Mouse (Mus musculus): Measurements from ENCODE around the gene Lims1.
"Not testable (repeated sequence)": the region's sequence is repeated elsewhere in the genome, so short reads cannot be mapped to it uniquely, and the experiment has no call there.

Gene Lims1

GRCm38 (mm10) chr10:58323028-58323991 is at the start of gene Lims1:
Gene Lims1 (plus strand): TSS chr10:58323466.
- peak; percentile 98 for DNase-seq (ENCODE audit: low spot score)

- no peak for DNase-seq (ENCODE audit: low spot score)
These were observed 41.0 kb upstream of the Lims1 start for GRCm38 (mm10) chr10:58282238-58282637.

DNA sequence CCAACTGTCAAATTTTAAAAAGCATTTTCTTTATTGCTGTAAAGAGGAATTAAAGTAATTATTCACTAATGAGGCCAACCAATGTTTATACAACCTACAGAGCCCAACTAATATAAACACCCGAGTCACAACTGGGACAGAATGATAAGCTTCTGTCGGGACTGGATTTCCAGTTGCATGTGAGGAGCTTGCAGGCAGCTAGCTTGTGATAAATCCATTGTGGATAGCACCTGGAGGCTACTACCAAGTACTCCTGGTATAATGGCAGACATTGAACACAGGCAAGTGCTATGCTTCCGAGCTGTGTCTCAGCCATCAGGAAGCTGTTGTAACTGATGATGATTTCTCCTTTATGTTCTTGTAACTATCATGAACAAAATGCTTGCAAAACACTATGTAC is 32.5 kb upstream of the Lims1 start:
- no peak for DNase-seq (ENCODE audit: low spot score)

GRCm38 (mm10) chr10:58294246-58294645 is 29.0 kb upstream of the Lims1 start:
- no peak for DNase-seq (ENCODE audit: low spot score)

DNA sequence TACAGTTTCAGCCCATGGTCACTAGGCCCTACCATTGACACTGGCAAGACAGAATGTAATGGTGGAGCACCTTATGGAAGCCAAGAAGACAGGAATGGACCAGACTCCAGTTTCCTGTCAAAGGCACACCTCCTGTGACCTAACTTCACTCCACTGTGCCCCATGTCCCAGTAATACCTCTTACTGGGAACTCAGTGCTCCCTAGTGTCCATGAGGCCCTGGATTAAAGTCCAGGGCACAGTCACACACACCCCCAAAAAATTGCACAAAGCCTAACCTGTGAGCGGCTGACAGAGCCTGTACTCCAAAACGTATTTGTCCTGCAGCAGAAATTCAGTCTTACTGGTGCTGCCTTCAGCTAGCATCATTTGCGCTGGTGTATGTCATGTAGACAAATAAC is 27.7 kb upstream of the Lims1 start:
- DNase-seq (ENCODE audit: low spot score): no peak

DNA sequence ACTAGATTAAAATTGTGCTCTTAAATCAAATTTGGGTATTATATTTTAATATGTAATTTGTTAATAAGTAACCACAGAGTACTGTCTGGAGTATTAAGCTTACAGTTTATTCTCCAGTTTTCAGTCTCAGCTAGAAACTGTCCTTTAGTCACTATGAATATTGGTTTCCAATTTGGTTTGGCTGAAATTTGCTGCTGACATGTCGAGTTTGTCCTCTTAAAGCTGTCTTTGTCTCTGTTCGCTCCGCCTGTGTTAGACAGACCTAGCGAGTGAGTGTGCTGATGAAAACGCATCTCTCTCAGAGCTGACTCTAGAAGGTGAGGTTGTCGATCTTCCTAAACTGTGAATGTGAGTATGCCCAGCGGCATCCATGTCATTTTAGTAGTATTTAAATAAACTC is 18.3 kb upstream of the Lims1 start:
- no peak for DNase-seq (ENCODE audit: low spot score)

- no peak for DNase-seq (ENCODE audit: low spot score)
These were observed 16.4 kb upstream of the Lims1 start for GRCm38 (mm10) chr10:58306897-58307296.

DNA sequence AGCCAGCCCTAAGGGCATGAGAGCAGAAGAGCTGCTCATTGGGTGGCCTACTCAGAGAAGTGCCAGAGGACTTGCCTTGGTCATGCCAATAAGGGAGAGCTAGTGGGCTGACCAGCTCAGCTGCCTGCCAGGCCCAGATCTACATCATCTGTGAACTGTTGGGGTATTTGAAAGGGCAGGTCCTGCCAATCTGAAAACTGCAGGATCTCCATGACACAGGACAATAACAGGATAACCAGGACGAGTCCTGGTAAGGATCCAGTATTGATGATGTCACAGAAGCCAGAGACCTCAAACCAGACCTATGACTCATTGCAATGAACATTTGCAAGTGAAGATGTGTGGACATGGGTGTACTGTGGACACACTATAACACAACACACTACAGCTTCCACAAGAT is 12.5 kb upstream of the Lims1 start:
- DNase-seq (ENCODE audit: low spot score): no peak

DNA sequence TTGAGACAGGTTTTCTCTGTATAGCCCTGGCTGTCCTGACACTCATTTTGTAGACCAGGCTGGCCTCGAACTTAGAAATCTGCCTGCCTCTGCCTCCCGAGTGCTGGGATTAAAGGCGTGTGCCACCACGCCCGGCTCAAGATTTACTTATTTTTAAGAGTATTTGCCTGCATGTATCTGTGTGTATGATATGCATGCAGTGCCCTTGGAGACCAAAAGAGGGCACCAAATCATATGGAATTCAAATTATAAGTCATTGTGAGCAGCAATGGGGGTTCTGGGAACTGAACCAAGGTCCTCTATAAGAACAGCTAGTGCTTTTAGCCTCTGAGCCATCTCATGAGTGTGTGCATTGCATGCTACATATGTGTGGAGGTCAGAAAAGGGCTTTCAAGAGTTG is 10.4 kb upstream of the Lims1 start:
- DNase-seq (ENCODE audit: low spot score): no peak

DNA sequence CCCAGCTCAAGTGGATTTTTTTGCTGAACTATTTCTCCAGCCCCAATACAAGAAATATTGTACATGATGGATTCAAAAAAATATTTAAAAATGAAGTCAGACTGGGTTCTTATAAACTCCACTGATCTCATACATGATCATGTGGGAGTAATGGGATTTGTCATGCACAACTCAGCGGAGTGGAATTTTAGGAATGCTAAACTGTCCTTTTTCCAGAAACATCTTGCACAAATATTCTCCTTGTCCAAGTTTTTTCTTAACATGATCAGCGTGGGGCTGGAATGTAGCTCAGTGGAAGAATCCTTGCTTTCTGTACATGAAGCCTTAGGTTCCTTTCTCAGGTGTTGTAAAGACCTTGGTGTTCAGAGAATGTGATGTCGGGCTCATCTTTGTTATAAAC is 2.4 kb upstream of the Lims1 start:
- no peak for DNase-seq (ENCODE audit: low spot score)

DNA sequence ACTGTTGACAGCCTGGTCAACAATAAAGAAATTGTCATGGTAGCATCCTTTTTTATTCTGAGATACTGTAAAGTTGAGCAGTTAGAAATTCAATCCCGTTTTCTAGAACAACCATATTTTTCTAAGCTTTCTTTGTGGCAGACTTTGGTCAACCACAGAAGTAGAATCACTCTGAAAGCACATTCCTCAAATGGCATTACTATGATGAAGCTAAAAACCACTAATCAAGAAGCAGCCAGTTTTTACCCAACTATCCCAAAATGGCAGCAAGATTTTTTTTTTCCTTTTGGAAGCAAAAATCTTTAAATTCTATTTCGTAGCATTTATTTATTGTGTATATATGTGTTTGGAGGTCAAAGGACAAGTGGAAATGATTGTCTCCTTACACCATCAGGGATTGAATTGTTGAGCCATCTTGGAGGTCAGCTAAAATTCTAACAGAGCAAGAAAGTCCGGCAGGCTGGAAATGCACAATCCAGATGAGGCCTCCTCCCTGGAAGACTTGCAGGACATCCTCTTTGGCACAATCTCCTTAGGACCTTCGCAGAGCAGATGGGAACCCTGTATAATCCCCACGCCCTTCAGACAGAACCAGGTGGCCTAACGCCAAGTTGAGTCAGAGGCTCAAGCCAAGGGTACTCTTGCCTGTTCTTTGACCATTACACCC is 772 bp upstream of the Lims1 start:
- DNase-seq (ENCODE audit: low spot score): no peak

DNA sequence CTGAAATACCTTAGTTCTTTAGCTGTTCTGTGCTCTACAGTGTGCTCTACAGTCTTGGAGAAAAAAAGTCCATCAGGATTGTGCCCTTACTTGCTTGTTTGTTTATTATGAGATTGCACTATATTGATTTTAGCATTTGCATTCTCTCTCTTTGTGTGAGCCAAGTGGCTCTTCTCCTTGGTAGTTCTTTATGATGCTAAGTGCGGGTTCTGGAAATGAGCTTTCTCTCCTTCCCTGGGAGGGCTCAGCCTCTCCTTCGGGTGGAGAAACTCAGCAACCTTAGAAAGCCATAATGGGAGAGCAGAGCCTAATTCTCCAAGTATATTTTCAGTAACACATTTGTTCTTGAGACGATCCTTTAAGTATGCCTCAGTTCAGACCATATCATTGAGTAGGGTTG is 3.0 kb downstream of the Lims1 start:
- DNase-seq (ENCODE audit: low spot score): no peak

- DNase-seq (ENCODE audit: low spot score): not testable (repeated sequence)
These were observed 4.6 kb downstream of the Lims1 start for GRCm38 (mm10) chr10:58327836-58328235.

GRCm38 (mm10) chr10:58328517-58329108 is 5.3 kb downstream of the Lims1 start:
- no peak for DNase-seq (ENCODE audit: low spot score)

DNA sequence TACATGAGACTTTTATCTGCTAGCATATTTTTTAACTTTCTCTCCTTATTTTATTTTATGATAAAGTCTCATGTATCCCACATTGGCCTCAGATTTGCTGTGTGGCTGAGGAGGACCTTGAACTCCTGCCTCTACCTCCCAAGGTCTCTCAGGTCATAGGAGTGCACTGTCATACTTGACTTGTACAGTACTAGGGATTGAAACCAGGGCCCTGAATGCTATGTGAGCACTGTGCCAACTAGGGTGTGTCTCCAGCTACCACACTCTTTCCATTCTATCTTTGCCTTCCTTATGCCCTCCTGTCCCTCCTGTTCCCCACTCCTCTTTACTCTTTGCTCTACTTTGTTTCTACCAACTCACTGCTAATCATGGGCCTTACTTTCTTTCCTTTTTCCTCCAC is 7.4 kb downstream of the Lims1 start:
- DNase-seq (ENCODE audit: low spot score): no peak

DNA sequence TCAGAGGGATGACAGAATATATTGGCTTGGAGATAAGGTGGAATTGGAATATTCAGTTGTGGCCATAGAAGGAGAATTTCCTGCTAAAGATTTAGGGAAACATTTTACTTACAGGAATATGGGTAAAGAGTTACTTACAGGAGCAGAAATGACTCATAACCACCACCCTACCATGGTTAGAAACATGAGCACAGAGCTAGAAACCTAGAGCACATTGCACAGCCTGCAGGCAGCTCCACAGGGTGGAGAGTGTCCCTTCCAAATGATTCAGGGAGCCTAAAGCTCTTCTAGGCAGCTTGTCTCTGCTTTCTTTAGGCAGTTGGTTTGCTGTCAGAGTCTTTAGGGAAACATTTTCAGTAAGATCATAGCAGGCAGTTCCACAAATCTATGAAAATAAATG is 8.5 kb downstream of the Lims1 start:
- DNase-seq (ENCODE audit: low spot score): no peak

GRCm38 (mm10) chr10:58333414-58333813 is 10.1 kb downstream of the Lims1 start:
- no peak for DNase-seq (ENCODE audit: low spot score)

DNA sequence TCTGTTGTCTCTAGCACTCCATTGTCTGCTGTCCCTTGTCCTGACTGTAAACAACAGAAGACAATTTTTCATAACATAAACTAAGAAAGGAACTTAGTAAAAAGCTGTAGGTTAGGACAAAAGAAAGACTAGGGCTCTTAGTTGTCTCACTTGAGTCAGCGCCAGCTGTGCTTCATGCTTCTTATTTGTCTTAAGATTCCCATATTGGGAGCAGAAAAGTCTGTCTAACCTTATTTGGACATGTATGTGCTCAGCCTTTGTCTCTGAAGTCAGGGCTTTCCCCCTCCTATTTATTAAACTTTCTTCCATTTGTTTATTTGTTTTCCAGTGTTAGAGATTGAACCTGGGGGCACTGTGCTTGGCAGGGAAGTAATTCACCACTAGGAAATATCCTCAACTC is 12.9 kb downstream of the Lims1 start:
- no peak for DNase-seq (ENCODE audit: low spot score)

DNA sequence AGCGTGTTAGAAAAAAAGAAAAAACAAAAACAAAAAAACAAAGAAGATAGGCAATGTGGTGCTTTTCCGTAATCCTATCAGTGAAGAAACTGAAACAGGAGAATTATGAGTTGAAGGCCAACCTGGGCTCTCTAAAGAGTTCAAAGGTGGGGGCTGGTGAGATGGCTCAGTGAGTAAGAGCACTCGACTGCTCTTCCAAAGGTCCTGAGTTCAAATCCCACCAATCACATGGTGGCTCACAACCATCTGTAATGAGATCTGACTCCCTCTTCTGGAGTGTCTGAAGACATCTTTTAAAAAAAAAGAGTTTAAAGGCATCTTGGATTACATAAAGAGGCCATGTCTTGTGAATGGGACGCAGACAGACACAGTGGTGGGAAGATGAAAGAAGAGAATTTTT is 13.8 kb downstream of the Lims1 start:
- DNase-seq (ENCODE audit: low spot score): not testable (repeated sequence)

DNA sequence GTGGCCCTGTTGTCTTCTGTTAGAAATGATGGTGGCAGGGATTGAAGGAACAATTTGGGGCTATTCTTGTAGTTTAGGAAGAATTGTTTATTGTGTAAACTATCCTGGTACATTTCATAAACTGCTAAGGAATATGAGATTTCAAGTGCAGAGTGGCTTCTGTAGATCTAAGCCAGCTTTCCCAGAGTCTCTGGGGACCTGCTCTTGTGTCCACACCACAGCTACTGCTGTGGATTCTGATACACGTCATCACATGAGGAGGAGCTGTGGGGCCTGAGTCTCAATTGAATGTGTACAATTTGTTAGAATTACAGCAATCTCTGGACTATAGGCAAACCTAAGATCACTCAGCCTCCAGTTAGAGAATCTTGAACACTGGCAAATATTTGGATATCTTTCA is 15.3 kb downstream of the Lims1 start:
- DNase-seq (ENCODE audit: low spot score): no peak

- DNase-seq (ENCODE audit: low spot score): no peak
These were observed 18.4 kb downstream of the Lims1 start for GRCm38 (mm10) chr10:58341685-58342084.

- no peak for DNase-seq (ENCODE audit: low spot score)
These were observed 18.9 kb downstream of the Lims1 start for GRCm38 (mm10) chr10:58342199-58342598.

- no peak for DNase-seq (ENCODE audit: low spot score)
These were observed 20.3 kb downstream of the Lims1 start for GRCm38 (mm10) chr10:58343552-58343951.
